Mouse (Mus musculus): Measurements from ENCODE around the gene Ghdc. TPM values are rescaled to one million over a fixed set of nuclear protein-coding genes. Genes with fewer than 3 reads are reported as not detected.
A peak's percentile ranks its signal among the peaks of the same experiment; 100 is the strongest.

Gene Ghdc
- total and polyA plus RNA-seq, 2 experiments from 2014 or later = 7.0 to 13.0 TPM

DNA sequence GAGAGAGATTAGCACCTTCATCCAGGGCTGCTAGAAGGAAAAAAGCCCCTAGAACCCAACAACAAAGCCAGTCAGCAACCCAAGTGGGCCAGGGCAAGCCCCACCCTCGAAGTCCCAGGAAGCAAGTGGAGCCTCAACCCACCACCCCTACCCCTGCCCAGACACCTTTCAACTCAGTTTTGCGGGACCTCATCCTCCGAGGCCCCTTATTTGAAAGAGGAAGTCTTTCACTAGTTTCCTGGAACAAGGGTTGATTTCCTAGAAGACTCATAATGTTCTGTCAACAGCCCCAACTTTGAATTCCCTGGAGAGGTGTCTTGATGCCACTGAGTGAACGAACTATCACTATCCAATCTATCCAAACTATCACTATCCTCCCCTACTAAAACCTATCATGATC lies 40.8 kb downstream of the Ghdc start:
- peaks cover 13% of the 10 kb centered on the region; the same call in 1 of the 2 replicates for H3K4me1 ChIP-seq (ENCODE audit: control insufficient read depth, insufficient read depth)
- H3K36me3 ChIP-seq (replicated peaks; ENCODE audit: control insufficient read depth, insufficient read depth, low read length) = peaks cover 22% of the 10 kb centered on the region
- no peak overlapping the region for H3K9ac ChIP-seq (replicated peaks; ENCODE audit: low read depth, low read length)
- no peak overlapping the region for H3K27ac ChIP-seq (ENCODE audit: low read depth)
- no peaks in the 10 kb centered on the region for H3K9me3 ChIP-seq (replicated peaks; ENCODE audit: control insufficient read depth, low read length)
- H3K27me3 ChIP-seq (ENCODE audit: control insufficient read depth, insufficient read depth, low read length) = no peaks in the 10 kb centered on the region
- 66% methylated on average over 4 of the region's 4 CpGs for WGBS
- no peak overlapping the region for H3K4me2 ChIP-seq (ENCODE audit: low read depth, low read length)
- ATAC-seq (ENCODE audit: insufficient read depth, low read depth) = no peak
- DNase-seq (ENCODE audit: low spot score) = no peak
- no peak overlapping the region for H3K4me3 ChIP-seq (ENCODE audit: low read depth, low read length)
- no peak for TF ChIP-seq CTCF (IDR thresholded peaks at IDR 0.05; ENCODE audit: low read depth)
- TF ChIP-seq EP300 (IDR thresholded peaks at IDR 0.05; ENCODE audit: low read depth) = no peak

- Histone ChIP-seq H3K4me2 (ENCODE audit: low read depth, low read length) (no peak overlapping the region), H3K27ac (ENCODE audit: low read depth) (no peak overlapping the region), H3K27me3 (ENCODE audit: control insufficient read depth, insufficient read depth, low read length) (no peaks in the 10 kb centered on the region), H3K36me3 (replicated peaks; ENCODE audit: control insufficient read depth, insufficient read depth, low read length) (peaks cover 19% of the 10 kb centered on the region), H3K4me1 (ENCODE audit: control insufficient read depth, insufficient read depth) (peaks cover 24% of the 10 kb centered on the region), H3K4me3 (ENCODE audit: low read depth, low read length) (no peak overlapping the region), H3K9me3 (replicated peaks; ENCODE audit: control insufficient read depth, low read length) (no peaks in the 10 kb centered on the region), H3K9ac (replicated peaks; ENCODE audit: low read depth, low read length) (no peak overlapping the region)
- no peak for DNase-seq (ENCODE audit: low spot score)
- 85% methylated on average over 6 of the region's 6 CpGs for WGBS
- no peak for TF ChIP-seq EP300 (IDR thresholded peaks at IDR 0.05; ENCODE audit: low read depth)
- TF ChIP-seq CTCF (IDR thresholded peaks at IDR 0.05; ENCODE audit: low read depth) = no peak
- ATAC-seq (ENCODE audit: insufficient read depth, low read depth) = no peak
Observed at GRCm38 (mm10) chr11:100728601-100729000, 42.2 kb downstream of the Ghdc start.

DNA sequence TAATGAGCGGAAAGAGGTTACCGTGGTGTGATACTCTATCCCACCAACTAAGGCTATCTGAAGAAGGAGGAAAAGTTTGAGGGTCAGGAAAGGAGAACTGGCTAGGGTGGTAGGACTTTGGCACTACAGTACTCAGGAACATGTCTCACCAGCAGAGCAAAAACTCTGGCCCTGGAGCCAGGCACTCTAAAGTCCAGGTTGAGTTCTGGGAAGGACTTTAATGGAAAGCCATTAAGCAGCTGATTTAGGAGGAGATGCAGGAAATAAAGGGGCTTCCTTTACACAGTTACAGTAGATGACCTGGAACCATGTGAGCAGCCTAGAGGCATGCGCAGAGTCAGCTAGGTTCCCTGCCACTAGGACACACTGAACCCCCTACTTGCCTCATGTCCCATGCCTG lies 43.6 kb downstream of the Ghdc start:
- WGBS = 82% methylated on average over 3 of the region's 3 CpGs
- Histone ChIP-seq H3K4me3 (ENCODE audit: low read depth, low read length) (no peak overlapping the region), H3K27ac (ENCODE audit: low read depth) (no peak overlapping the region), H3K36me3 (replicated peaks; ENCODE audit: control insufficient read depth, insufficient read depth, low read length) (peaks cover 7% of the 10 kb centered on the region; the same call in 1 of the 2 replicates), H3K27me3 (ENCODE audit: control insufficient read depth, insufficient read depth, low read length) (no peaks in the 10 kb centered on the region), H3K4me1 (ENCODE audit: control insufficient read depth, insufficient read depth) (peaks cover 33% of the 10 kb centered on the region), H3K9me3 (replicated peaks; ENCODE audit: control insufficient read depth, low read length) (no peaks in the 10 kb centered on the region), H3K9ac (replicated peaks; ENCODE audit: low read depth, low read length) (no peak overlapping the region), H3K4me2 (ENCODE audit: low read depth, low read length) (no peak overlapping the region)
- ATAC-seq (ENCODE audit: insufficient read depth, low read depth) (no peak), DNase-seq (ENCODE audit: low spot score) (no peak)
- TF ChIP-seq CTCF (IDR thresholded peaks at IDR 0.05; ENCODE audit: low read depth) (no peak), EP300 (IDR thresholded peaks at IDR 0.05; ENCODE audit: low read depth) (no peak)

DNA sequence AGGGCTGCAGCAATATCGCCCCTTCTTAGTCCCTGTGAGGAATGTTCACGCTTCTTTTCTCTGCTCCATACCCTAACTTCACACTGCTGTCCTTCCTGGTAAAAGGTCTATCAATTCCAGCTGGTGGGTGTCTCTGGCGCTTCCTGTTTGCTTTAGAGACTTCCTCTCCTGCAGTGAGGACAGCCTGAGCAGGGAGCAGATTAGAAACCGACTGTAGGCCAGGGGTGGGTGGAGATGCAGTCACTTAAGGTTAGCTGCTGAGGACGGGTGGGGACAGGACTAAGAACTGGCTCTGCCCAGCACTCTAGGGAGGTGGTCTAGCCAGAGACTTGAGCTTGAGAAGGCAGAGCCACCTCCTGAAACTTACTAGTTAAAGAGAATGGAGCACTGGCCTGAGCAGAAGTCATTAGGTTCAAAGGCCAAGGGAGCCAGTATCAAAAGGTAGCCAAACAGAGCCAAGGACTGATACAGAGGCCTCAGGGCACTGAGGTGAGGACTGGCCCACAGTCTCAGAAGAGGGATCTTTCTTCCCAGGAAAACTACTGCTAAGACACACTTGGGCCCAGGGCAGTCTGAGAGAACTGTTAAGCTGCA lies 45.7 kb downstream of the Ghdc start:
- TF ChIP-seq EP300 (IDR thresholded peaks at IDR 0.05; ENCODE audit: low read depth) (no peak), CTCF (IDR thresholded peaks at IDR 0.05; ENCODE audit: low read depth) (no peak)
- 33% methylated on average over 5 of the region's 5 CpGs for WGBS

DNA sequence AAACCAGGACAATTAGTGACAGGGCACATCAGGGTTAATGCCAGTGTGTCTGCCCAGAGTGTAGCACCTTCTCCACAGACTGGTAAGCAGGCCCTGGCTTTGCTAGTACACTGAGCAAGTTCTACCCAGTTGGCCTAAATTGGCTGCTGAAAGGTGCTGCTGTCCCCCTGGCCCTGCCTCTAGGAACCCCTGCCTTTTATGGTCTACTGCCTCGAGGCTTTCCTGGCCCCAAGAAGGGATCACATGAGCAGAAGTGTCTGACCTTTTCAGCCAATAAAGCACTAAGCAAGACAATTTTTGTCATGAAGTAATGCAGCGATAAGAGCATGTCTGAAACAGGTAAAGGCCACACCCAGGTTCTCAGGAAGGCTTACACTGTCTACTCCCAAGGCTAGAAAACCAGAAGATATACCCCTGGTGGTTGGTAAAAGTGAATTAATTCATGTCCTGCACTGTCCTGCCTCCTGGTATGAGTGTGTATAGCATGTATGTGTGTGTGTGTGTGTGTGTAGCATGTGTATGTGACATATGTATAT lies 48.2 kb downstream of the Ghdc start:
- no peaks in the 10 kb centered on the region for H3K27me3 ChIP-seq (ENCODE audit: control insufficient read depth, insufficient read depth, low read length)
- WGBS = 35% methylated on average over 2 of the region's 2 CpGs
- peak overlapping the region; percentile 60 for H3K27ac ChIP-seq (ENCODE audit: low read depth)
- H3K9ac ChIP-seq (replicated peaks; ENCODE audit: low read depth, low read length) = no peak overlapping the region
- H3K4me2 ChIP-seq (ENCODE audit: low read depth, low read length) = no peak overlapping the region
- DNase-seq (ENCODE audit: low spot score) (no peak), ATAC-seq (ENCODE audit: insufficient read depth, low read depth) (no peak; the same call in 1 of the 2 replicates)
- H3K9me3 ChIP-seq (replicated peaks; ENCODE audit: control insufficient read depth, low read length) = no peaks in the 10 kb centered on the region
- peaks cover 65% of the 10 kb centered on the region for H3K4me1 ChIP-seq (ENCODE audit: control insufficient read depth, insufficient read depth)
- H3K36me3 ChIP-seq (replicated peaks; ENCODE audit: control insufficient read depth, insufficient read depth, low read length) = peaks cover 19% of the 10 kb centered on the region
- no peak overlapping the region for H3K4me3 ChIP-seq (ENCODE audit: low read depth, low read length)
- TF ChIP-seq EP300 (IDR thresholded peaks at IDR 0.05; ENCODE audit: low read depth) (no peak), CTCF (IDR thresholded peaks at IDR 0.05; ENCODE audit: low read depth) (no peak)

More for the DNA sequence above, 45.7 kb downstream of the Ghdc start:
- Histone ChIP-seq H3K27me3 (ENCODE audit: control insufficient read depth, insufficient read depth, low read length) (no peaks in the 10 kb centered on the region), H3K9ac (replicated peaks; ENCODE audit: low read depth, low read length) (no peak overlapping the region), H3K9me3 (replicated peaks; ENCODE audit: control insufficient read depth, low read length) (no peaks in the 10 kb centered on the region), H3K36me3 (replicated peaks; ENCODE audit: control insufficient read depth, insufficient read depth, low read length) (peaks cover 7% of the 10 kb centered on the region; the same call in 1 of the 2 replicates), H3K4me1 (ENCODE audit: control insufficient read depth, insufficient read depth) (peaks cover 55% of the 10 kb centered on the region), H3K4me3 (ENCODE audit: low read depth, low read length) (no peak overlapping the region), H3K4me2 (ENCODE audit: low read depth, low read length) (no peak overlapping the region), H3K27ac (ENCODE audit: low read depth) (peak overlapping the region; percentile 73)
- DNase-seq (ENCODE audit: low spot score) (peak; percentile 54), ATAC-seq (ENCODE audit: insufficient read depth, low read depth) (peak; percentile 44; the same call in 1 of the 2 replicates)

Measured in heart, postnatal 0 days (tissue).